Mouse (Mus musculus) left cerebral cortex, adult 8-10 months (tissue): ENCODE measurements at regions not wholly inside any gene's neighbourhood (a gene's known extent, or its start where the extent isn't known, plus 50 kb on each side); places are given as distances from the start of the nearest gene placed in this dataset.

Experiments
- DNase-seq, 2 experiments: peaks; one replicate each; pipeline ENCODE4 v3.0.0; 2022; ENCODE audit warnings: low spot score in 2 of 2

- DNase-seq = no peak
Observed at GRCm38 (mm10) chrX:11776236-11776899, 383.8 kb downstream of the Bcor start.

GRCm38 (mm10) chrX:11795010-11795409, 365.1 kb downstream of the Bcor start:
- DNase-seq = no peak

GRCm38 (mm10) chrX:11797870-11798269, 362.3 kb downstream of the Bcor start:
- peak; percentile 7 to 49 for DNase-seq

GRCm38 (mm10) chrX:11798326-11798725, 361.8 kb downstream of the Bcor start:
- DNase-seq = no peak

GRCm38 (mm10) chrX:11800400-11800941, 359.7 kb downstream of the Bcor start:
- peak; percentile 29 to 65 for DNase-seq

- DNase-seq = no peak
Observed at GRCm38 (mm10) chrX:11801208-11801607, 358.9 kb downstream of the Bcor start.

- DNase-seq = no peak
Observed at GRCm38 (mm10) chrX:11801621-11802020, 358.5 kb downstream of the Bcor start.

GRCm38 (mm10) chrX:11802074-11802899, 357.9 kb downstream of the Bcor start:
- DNase-seq = no peak

GRCm38 (mm10) chrX:11803239-11803638, 356.9 kb downstream of the Bcor start:
- DNase-seq = no peak

- peak in 1 of 2 experiments; percentile 32 for DNase-seq
Observed at GRCm38 (mm10) chrX:11806896-11807252, 353.3 kb downstream of the Bcor start.

- peak in 1 of 2 experiments; percentile 43 for DNase-seq
Observed at GRCm38 (mm10) chrX:11807253-11807882, 352.8 kb downstream of the Bcor start.

GRCm38 (mm10) chrX:11807883-11808262, 352.3 kb downstream of the Bcor start:
- no peak for DNase-seq

GRCm38 (mm10) chrX:11808911-11809310, 351.2 kb downstream of the Bcor start:
- DNase-seq = no peak

- DNase-seq = no peak
Observed at GRCm38 (mm10) chrX:11814861-11815260, 345.3 kb downstream of the Bcor start.

- DNase-seq = no peak
Observed at GRCm38 (mm10) chrX:11815864-11816263, 344.3 kb downstream of the Bcor start.

GRCm38 (mm10) chrX:11818634-11819033, 341.5 kb downstream of the Bcor start:
- DNase-seq = no peak

- DNase-seq = no peak
Observed at GRCm38 (mm10) chrX:11821165-11821564, 339.0 kb downstream of the Bcor start.

GRCm38 (mm10) chrX:11821880-11822768, 338.0 kb downstream of the Bcor start:
- peak in 1 of 2 experiments; percentile 22 for DNase-seq

GRCm38 (mm10) chrX:11825948-11826347, 334.2 kb downstream of the Bcor start:
- DNase-seq = no peak

- DNase-seq = no peak
Observed at GRCm38 (mm10) chrX:11826737-11827408, 333.3 kb downstream of the Bcor start.
